Mouse (Mus musculus) cerebellum, adult 2 months (tissue): ENCODE data around the gene 1700029P11Rik. TPM values are rescaled to one million over a fixed set of nuclear protein-coding genes. Genes with fewer than 3 reads are reported as not detected.

ENCODE experiments used
- DNase-seq, 2 experiments: peaks; one replicate each; pipeline ENCODE4 v3.0.0; 2021
- H3K27ac ChIP-seq: fragments of 200-500 bp; 2 replicates; pipeline ENCODE4 v1.5.1; 2012; ENCODE audit warnings: low read length, control low read depth, inconsistent platforms; ENCODE audit not compliant: insufficient read depth
- H3K27me3 ChIP-seq: fragments of 200-500 bp; 2 replicates; pipeline ENCODE4 v1.6.1; 2012; ENCODE audit warnings: inconsistent platforms, mild to moderate bottlenecking, low read length, moderate library complexity; ENCODE audit not compliant: control insufficient read depth, insufficient read depth
- H3K4me1 ChIP-seq: fragments of 200-500 bp; 2 replicates; pipeline ENCODE4 v1.6.1; 2011; ENCODE audit warnings: low read length; ENCODE audit not compliant: control insufficient read depth, insufficient read depth
- H3K4me3 ChIP-seq: fragments of 200-500 bp; replicated peaks from 2 replicates; pipeline ENCODE3; 2011; ENCODE audit warnings: mild to moderate bottlenecking, low read depth, low read length, control low read depth; ENCODE audit not compliant: insufficient read depth
- CTCF ChIP-seq: fragments of 200-500 bp; IDR thresholded peaks from 2 replicates; pipeline ENCODE4 v1.5.1; 2011; ENCODE audit warnings: low read depth, mild to moderate bottlenecking, control low read depth, low read length, moderate library complexity, borderline replicate concordance; ENCODE audit not compliant: insufficient read depth
- POLR2A ChIP-seq: fragments of 200-500 bp; IDR thresholded peaks from 2 replicates; pipeline ENCODE4 v1.6.1; 2011; ENCODE audit warnings: low read length, control low read depth, borderline replicate concordance; ENCODE audit not compliant: insufficient read depth
- WGBS: fragments of 180-500 bp; shearing (Covaris S2); methylation state at CpG from one replicate; pipeline ENCODE4 v1.1.7; 2018; 5-methylcytosine and 5-hydroxymethylcytosine counted together
- polyA plus RNA-seq: library from polyadenylated mRNA; depleted of rRNA; stranded (reverse); fragments of >200 nt; gene quantifications from 2 replicates; pipeline ENCODE4 v1.2.3, GENCODE M21; 2012

The 1700029P11Rik gene
- polyA plus RNA-seq, 1 experiment = not detected

GRCm38 (mm10) chr15:81939157-81939715 is 41.1 kb upstream of the 1700029P11Rik start:
- Histone ChIP-seq H3K4me3 (no peak overlapping the region), H3K27me3 (no peaks in the 10 kb centered on the region), H3K27ac (no peak overlapping the region; the same call in 1 of the 2 replicates), H3K4me1 (peaks cover 12% of the 10 kb centered on the region)
- DNase-seq = peak in 1 of 2 experiments; percentile 29
- WGBS = 63% methylated on average over 10 of the region's 10 CpGs
- TF ChIP-seq CTCF (no peak), POLR2A (no peak)

DNA sequence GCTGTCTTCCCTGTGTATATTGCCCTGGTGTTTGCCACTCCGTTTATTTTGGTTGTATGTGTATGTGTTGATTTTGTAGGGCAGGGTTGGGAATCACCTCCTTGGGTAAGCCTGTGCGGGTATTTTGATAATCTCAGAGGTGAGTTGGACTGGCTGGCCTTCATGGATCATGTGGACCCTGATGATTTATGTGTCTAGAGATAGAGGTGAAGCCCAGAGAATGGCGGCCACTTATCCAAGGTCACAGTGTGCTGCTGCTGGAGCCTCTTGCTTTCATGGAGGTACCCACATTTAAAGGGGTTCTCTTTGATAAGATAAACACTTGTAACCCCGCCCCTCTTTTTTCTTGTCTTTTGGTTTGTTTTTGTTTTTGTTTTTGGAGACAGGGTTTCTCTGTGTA is 40.6 kb upstream of the 1700029P11Rik start:
- no peak for DNase-seq
- Histone ChIP-seq H3K27me3 (no peaks in the 10 kb centered on the region), H3K4me1 (peaks cover 12% of the 10 kb centered on the region), H3K27ac (no peak overlapping the region), H3K4me3 (no peak overlapping the region)
- WGBS = 78% methylated on average over 4 of the region's 4 CpGs
- TF ChIP-seq POLR2A = no peak
- TF ChIP-seq CTCF = no peak

GRCm38 (mm10) chr15:81940219-81940618 is 40.1 kb upstream of the 1700029P11Rik start:
- WGBS = 45% methylated on average over 5 of the region's 5 CpGs
- TF ChIP-seq CTCF (no peak), POLR2A (no peak)
- Histone ChIP-seq H3K27me3 (no peaks in the 10 kb centered on the region), H3K4me3 (no peak overlapping the region), H3K4me1 (peaks cover 12% of the 10 kb centered on the region), H3K27ac (peak overlapping the region; percentile 47; the same call in 1 of the 2 replicates)
- peak; percentile 48 to 74 for DNase-seq

DNA sequence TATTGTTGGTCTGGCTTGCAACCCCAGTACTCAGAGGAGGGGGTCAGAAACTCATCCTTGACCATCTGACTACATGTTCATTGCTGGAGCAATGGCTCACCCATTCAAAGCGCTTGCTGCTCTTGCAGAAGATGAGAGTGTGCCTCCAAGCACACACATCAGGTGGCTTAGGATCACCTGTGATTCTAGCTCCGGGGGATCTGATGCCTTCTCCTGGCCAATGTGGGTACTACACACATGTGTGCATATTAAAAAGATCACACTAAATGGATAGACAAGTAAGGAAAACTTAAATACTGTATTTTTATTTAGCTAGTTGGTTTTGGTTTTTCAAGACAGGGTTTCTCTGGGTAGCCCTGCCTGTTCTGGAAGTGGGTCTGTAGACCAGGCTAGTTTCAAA is 39.3 kb upstream of the 1700029P11Rik start:
- TF ChIP-seq CTCF (peak; percentile 19; the same call in 1 of the 2 replicates), POLR2A (no peak)
- Histone ChIP-seq H3K27me3 (no peaks in the 10 kb centered on the region), H3K4me3 (no peak overlapping the region), H3K4me1 (peaks cover 12% of the 10 kb centered on the region), H3K27ac (no peak overlapping the region)
- DNase-seq = no peak
- 95% methylated on average over 2 of the region's 2 CpGs for WGBS

DNA sequence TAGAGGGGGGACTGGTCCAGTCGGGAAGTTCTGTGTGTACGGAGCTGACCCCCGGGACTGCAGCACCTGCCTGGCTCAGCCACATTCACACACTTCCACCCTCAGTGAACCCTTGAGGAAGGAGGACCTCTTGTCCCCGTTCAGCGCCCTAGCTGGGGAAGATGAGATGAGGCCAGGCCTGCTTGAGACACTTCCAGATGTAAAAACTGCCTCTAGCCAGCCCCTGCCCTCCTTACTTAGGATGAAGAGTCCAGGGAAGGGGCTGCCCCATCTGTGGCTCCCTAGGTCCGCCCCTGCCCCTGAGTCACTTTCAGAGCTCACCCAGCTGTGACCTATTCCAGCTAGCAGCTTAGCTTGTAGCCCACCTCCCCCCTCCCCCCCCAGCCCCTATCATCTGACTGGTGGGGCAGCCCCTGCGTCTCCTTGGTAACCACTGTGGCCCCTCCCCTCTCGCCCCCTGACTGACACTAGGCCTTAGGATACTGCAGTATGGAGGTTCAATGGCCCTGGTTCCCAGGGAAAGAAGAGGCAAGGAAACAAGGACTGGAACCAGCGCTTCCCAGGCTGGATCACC is 37.1 kb upstream of the 1700029P11Rik start:
- DNase-seq = no peak
- no peak overlapping the region for H3K4me3 ChIP-seq
- TF ChIP-seq CTCF (no peak), POLR2A (no peak)
- H3K27ac ChIP-seq = no peak overlapping the region
- peaks cover 12% of the 10 kb centered on the region for H3K4me1 ChIP-seq
- no peaks in the 10 kb centered on the region for H3K27me3 ChIP-seq
- WGBS = 36% methylated on average over 9 of the region's 9 CpGs

DNA sequence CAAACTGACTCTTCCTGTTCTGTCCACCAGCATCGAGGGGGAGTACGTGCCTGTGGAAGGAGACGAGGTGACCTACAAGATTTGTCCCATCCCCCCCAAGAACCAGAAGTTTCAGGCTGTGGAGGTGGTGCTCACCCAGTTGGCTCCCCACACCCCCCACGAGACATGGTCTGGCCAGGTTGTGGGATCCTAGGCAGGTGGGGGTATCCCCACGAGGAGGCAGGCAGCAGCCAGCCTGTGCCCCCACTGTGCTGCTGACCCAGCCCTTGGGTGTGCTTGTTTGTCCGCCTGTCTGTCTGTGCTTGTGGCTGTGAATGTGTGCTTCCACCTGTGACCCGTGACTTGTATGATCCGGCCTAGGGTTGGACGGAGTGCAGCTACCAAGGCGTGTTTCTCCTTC is 31.3 kb upstream of the 1700029P11Rik start:
- Histone ChIP-seq H3K27ac (no peak overlapping the region), H3K4me3 (no peak overlapping the region), H3K27me3 (no peaks in the 10 kb centered on the region), H3K4me1 (peaks cover 14% of the 10 kb centered on the region; the same call in 1 of the 2 replicates)
- no peak for DNase-seq
- 83% methylated on average over 10 of the region's 10 CpGs for WGBS
- TF ChIP-seq POLR2A (no peak), CTCF (no peak)

GRCm38 (mm10) chr15:81949476-81950131 is 30.7 kb upstream of the 1700029P11Rik start:
- no peak for DNase-seq
- Histone ChIP-seq H3K4me3 (no peak overlapping the region), H3K4me1 (peaks cover 18% of the 10 kb centered on the region), H3K27me3 (no peaks in the 10 kb centered on the region), H3K27ac (no peak overlapping the region)
- no peak for TF ChIP-seq CTCF
- no peak for TF ChIP-seq POLR2A
- WGBS = 71% methylated on average over 11 of the region's 11 CpGs

GRCm38 (mm10) chr15:81950716-81951115 is 29.6 kb upstream of the 1700029P11Rik start:
- H3K27me3 ChIP-seq = no peaks in the 10 kb centered on the region
- TF ChIP-seq CTCF (no peak), POLR2A (no peak)
- DNase-seq = no peak
- peaks cover 20% of the 10 kb centered on the region for H3K4me1 ChIP-seq
- WGBS = 77% methylated on average over 5 of the region's 5 CpGs
- H3K27ac ChIP-seq = no peak overlapping the region
- no peak overlapping the region for H3K4me3 ChIP-seq
